Mouse (Mus musculus) limb, embryonic 13.5 days (tissue): ENCODE results near the gene Vegfd. TPM values are rescaled to one million over a fixed set of nuclear protein-coding genes. Genes with fewer than 3 reads are reported as not detected.
A peak's percentile ranks its signal among the peaks of the same experiment; 100 is the strongest.

Experiments
- ATAC-seq: fragments of 200-750 bp; cut with Nextera tagmentation; 2 replicates; pipeline ENCODE4 v1.8.0; 2017; ENCODE audit warnings: low read depth, moderate number of reproducible peaks, moderate TSS enrichment; ENCODE audit not compliant: low FRiP score
- H3K27ac ChIP-seq: fragments of 300-500 bp; sonication (generic); 2 replicates; pipeline ENCODE4 v1.5.1; 2015; ENCODE audit warnings: inconsistent platforms, mild to moderate bottlenecking, moderate library complexity
- H3K27me3 ChIP-seq: fragments of 300-500 bp; sonication (generic); 2 replicates; pipeline ENCODE4 v1.6.1; 2015; ENCODE audit warnings: mild to moderate bottlenecking, inconsistent platforms
- H3K36me3 ChIP-seq: fragments of 300-500 bp; sonication (generic); 2 replicates; pipeline ENCODE4 v1.6.1; 2015; ENCODE audit warnings: inconsistent platforms, mild to moderate bottlenecking, moderate library complexity
- H3K4me1 ChIP-seq: fragments of 300-500 bp; sonication (generic); 2 replicates; pipeline ENCODE4 v1.6.1; 2015; ENCODE audit warnings: inconsistent platforms
- H3K4me2 ChIP-seq: fragments of 300-500 bp; sonication (generic); replicated peaks from 2 replicates; pipeline ENCODE4 v1.6.1; 2015; ENCODE audit warnings: inconsistent platforms, mild to moderate bottlenecking, moderate library complexity
- H3K4me3 ChIP-seq: fragments of 300-500 bp; sonication (generic); 2 replicates; pipeline ENCODE4 v1.5.1; 2015; ENCODE audit warnings: moderate library complexity, mild to moderate bottlenecking, inconsistent platforms
- H3K9ac ChIP-seq: fragments of 300-500 bp; sonication (generic); 2 replicates; pipeline ENCODE4 v1.6.1; 2015; ENCODE audit warnings: mild to moderate bottlenecking, inconsistent platforms
- H3K9me3 ChIP-seq: fragments of 300-500 bp; sonication (generic); 2 replicates; pipeline ENCODE4 v1.6.1; 2016; ENCODE audit warnings: inconsistent platforms
- WGBS: fragments of 180-500 bp; shearing (Covaris S2); methylation state at CpG from one replicate; pipeline ENCODE4 v1.1.7; 2015; 5-methylcytosine and 5-hydroxymethylcytosine counted together
- polyA plus RNA-seq: library from polyadenylated mRNA; unstranded; fragments of >200 nt; fragmentation: Nextera tagmentation; extraction: Ambion mirVana; gene quantifications from 2 replicates; pipeline ENCODE4 v1.2.1, GENCODE M21; 2015

The Vegfd gene
- polyA plus RNA-seq: 5.3 and 7.0 TPM in 2 replicates

GRCm38 (mm10) chrX:164373081-164373480 lies at the start of gene Vegfd:
Gene Vegfd, plus strand, starts transcription at chrX:164373378.
- WGBS: 15% methylated on average over 3 of the region's 3 CpGs
- Histone ChIP-seq H3K4me3 (no peak within 1 kb of the TSS), H3K4me1 (0 out of 2 replicates have a peak, but pooled peaks cover 8% of the 10 kb centered on the region), H3K36me3 (no peaks in the 10 kb centered on the region), H3K4me2 (peak within 1 kb of the TSS; percentile 30), H3K27ac (no peak within 1 kb of the TSS), H3K9me3 (no peaks in the 10 kb centered on the region), H3K9ac (no peak within 1 kb of the TSS), H3K27me3 (0 out of 2 replicates have a peak, but pooled peaks cover 7% of the 10 kb centered on the region)
- peak; percentile 57; the same call in 1 of the 2 replicates for ATAC-seq

GRCm38 (mm10) chrX:164323391-164323913 lies 49.7 kb upstream of the Vegfd start:
- no peak overlapping the region for H3K27ac ChIP-seq
- ATAC-seq: 0 out of 2 replicates have a peak, but pooled peaks have one; percentile 24
- H3K4me2 ChIP-seq: no peak overlapping the region
- H3K9ac ChIP-seq: no peak overlapping the region
- no peaks in the 10 kb centered on the region for H3K9me3 ChIP-seq
- peaks cover 20% of the 10 kb centered on the region; the same call in 1 of the 2 replicates for H3K27me3 ChIP-seq
- H3K4me3 ChIP-seq: no peak overlapping the region
- 33% methylated on average over 4 of the region's 4 CpGs for whole genome bisulfite sequencing
- H3K36me3 ChIP-seq: no peaks in the 10 kb centered on the region
- H3K4me1 ChIP-seq: no peaks in the 10 kb centered on the region

- ATAC-seq: no peak
- Histone ChIP-seq H3K4me3 (no peak overlapping the region), H3K27me3 (no peaks in the 10 kb centered on the region), H3K9ac (no peak overlapping the region), H3K9me3 (no peaks in the 10 kb centered on the region), H3K36me3 (no peaks in the 10 kb centered on the region), H3K4me2 (no peak overlapping the region), H3K27ac (no peak overlapping the region), H3K4me1 (no peaks in the 10 kb centered on the region)
- WGBS: 81% methylated on average over 2 of the region's 2 CpGs
Measured at GRCm38 (mm10) chrX:164330351-164330750, 42.8 kb upstream of the Vegfd start.

GRCm38 (mm10) chrX:164330766-164331165 lies 42.4 kb upstream of the Vegfd start:
- Histone ChIP-seq H3K9me3 (no peaks in the 10 kb centered on the region), H3K4me1 (no peaks in the 10 kb centered on the region), H3K27ac (no peak overlapping the region), H3K4me2 (no peak overlapping the region), H3K9ac (no peak overlapping the region), H3K4me3 (no peak overlapping the region), H3K27me3 (no peaks in the 10 kb centered on the region), H3K36me3 (no peaks in the 10 kb centered on the region)
- WGBS: 59% methylated on average over 3 of the region's 3 CpGs
- ATAC-seq: no peak

GRCm38 (mm10) chrX:164338591-164338990 lies 34.6 kb upstream of the Vegfd start:
- ATAC-seq: no peak
- no peaks in the 10 kb centered on the region for H3K36me3 ChIP-seq
- no peak overlapping the region for H3K4me3 ChIP-seq
- no peak overlapping the region for H3K9ac ChIP-seq
- peaks cover 6% of the 10 kb centered on the region; the same call in 1 of the 2 replicates for H3K27me3 ChIP-seq
- 85% methylated on average over 4 of the region's 4 CpGs for WGBS
- no peaks in the 10 kb centered on the region for H3K4me1 ChIP-seq
- no peaks in the 10 kb centered on the region for H3K9me3 ChIP-seq
- H3K27ac ChIP-seq: no peak overlapping the region
- H3K4me2 ChIP-seq: no peak overlapping the region

GRCm38 (mm10) chrX:164345359-164345938 lies 27.7 kb upstream of the Vegfd start:
- H3K27me3 ChIP-seq: 0 out of 2 replicates have a peak, but pooled peaks cover 3% of the 10 kb centered on the region
- no peak for ATAC-seq
- 76% methylated on average over 4 of the region's 4 CpGs for WGBS

GRCm38 (mm10) chrX:164348937-164349336 lies 24.2 kb upstream of the Vegfd start:
- Histone ChIP-seq H3K4me3 (no peak overlapping the region), H3K27me3 (0 out of 2 replicates have a peak, but pooled peaks cover 3% of the 10 kb centered on the region), H3K4me1 (no peaks in the 10 kb centered on the region), H3K9ac (no peak overlapping the region), H3K27ac (no peak overlapping the region), H3K4me2 (no peak overlapping the region), H3K36me3 (no peaks in the 10 kb centered on the region), H3K9me3 (no peaks in the 10 kb centered on the region)
- WGBS: 77% methylated on average over 3 of the region's 3 CpGs
- no peak for ATAC-seq

More at GRCm38 (mm10) chrX:164345359-164345938, 27.7 kb upstream of the Vegfd start:
- no peaks in the 10 kb centered on the region for H3K36me3 ChIP-seq
- no peak overlapping the region for H3K9ac ChIP-seq
- H3K4me2 ChIP-seq: no peak overlapping the region
- H3K9me3 ChIP-seq: no peaks in the 10 kb centered on the region
- no peak overlapping the region for H3K4me3 ChIP-seq
- H3K4me1 ChIP-seq: no peaks in the 10 kb centered on the region
- H3K27ac ChIP-seq: no peak overlapping the region

GRCm38 (mm10) chrX:164365153-164365865 lies 7.9 kb upstream of the Vegfd start:
- WGBS: 58% methylated on average over 4 of the region's 4 CpGs
- no peaks in the 10 kb centered on the region for H3K9me3 ChIP-seq
- no peaks in the 10 kb centered on the region; the same call in 1 of the 2 replicates for H3K27me3 ChIP-seq
- ATAC-seq: no peak
- no peak overlapping the region for H3K9ac ChIP-seq
- H3K36me3 ChIP-seq: no peaks in the 10 kb centered on the region
- H3K4me2 ChIP-seq: no peak overlapping the region
- no peak overlapping the region for H3K4me3 ChIP-seq
- no peaks in the 10 kb centered on the region for H3K4me1 ChIP-seq
- H3K27ac ChIP-seq: no peak overlapping the region

- WGBS: 83% methylated on average over 3 of the region's 3 CpGs
- Histone ChIP-seq H3K36me3 (no peaks in the 10 kb centered on the region), H3K27me3 (0 out of 2 replicates have a peak, but pooled peaks cover 7% of the 10 kb centered on the region), H3K4me1 (0 out of 2 replicates have a peak, but pooled peaks cover 8% of the 10 kb centered on the region), H3K27ac (no peak overlapping the region), H3K9ac (no peak overlapping the region), H3K4me3 (no peak overlapping the region), H3K4me2 (no peak overlapping the region), H3K9me3 (no peaks in the 10 kb centered on the region)
- no peak for ATAC-seq
Measured at GRCm38 (mm10) chrX:164370576-164370975, 2.6 kb upstream of the Vegfd start.

- no peak overlapping the region for H3K27ac ChIP-seq
- H3K9ac ChIP-seq: no peak overlapping the region
- 25% methylated on average over 5 of the region's 5 CpGs for WGBS
- ATAC-seq: no peak
- 0 out of 2 replicates have a peak overlapping the region, but pooled peaks have one; percentile 3 for H3K4me2 ChIP-seq
- no peak overlapping the region for H3K4me3 ChIP-seq
- H3K9me3 ChIP-seq: no peaks in the 10 kb centered on the region
- peaks cover 10% of the 10 kb centered on the region; the same call in 1 of the 2 replicates for H3K27me3 ChIP-seq
- 0 out of 2 replicates have a peak, but pooled peaks cover 8% of the 10 kb centered on the region for H3K4me1 ChIP-seq
- H3K36me3 ChIP-seq: no peaks in the 10 kb centered on the region
Measured at GRCm38 (mm10) chrX:164374586-164374985, 1.4 kb downstream of the Vegfd start.

GRCm38 (mm10) chrX:164379721-164380120 lies 6.5 kb downstream of the Vegfd start:
- no peak overlapping the region for H3K9ac ChIP-seq
- peaks cover 20% of the 10 kb centered on the region; the same call in 1 of the 2 replicates for H3K27me3 ChIP-seq
- no peak overlapping the region for H3K27ac ChIP-seq
- H3K4me2 ChIP-seq: no peak overlapping the region
- no peaks in the 10 kb centered on the region for H3K9me3 ChIP-seq
- no peak overlapping the region for H3K4me3 ChIP-seq
- no peak for ATAC-seq
- WGBS: 83% methylated on average over 4 of the region's 4 CpGs
- H3K36me3 ChIP-seq: no peaks in the 10 kb centered on the region
- H3K4me1 ChIP-seq: 0 out of 2 replicates have a peak, but pooled peaks cover 4% of the 10 kb centered on the region
